Mouse (Mus musculus): ENCODE measurements around the gene Exoc6. TPM values are rescaled to one million over a fixed set of nuclear protein-coding genes. Genes with fewer than 3 reads are reported as not detected.

Exoc6 gene
- polyA plus RNA-seq, 2 experiments: 5.3 to 8.8 TPM

DNA sequence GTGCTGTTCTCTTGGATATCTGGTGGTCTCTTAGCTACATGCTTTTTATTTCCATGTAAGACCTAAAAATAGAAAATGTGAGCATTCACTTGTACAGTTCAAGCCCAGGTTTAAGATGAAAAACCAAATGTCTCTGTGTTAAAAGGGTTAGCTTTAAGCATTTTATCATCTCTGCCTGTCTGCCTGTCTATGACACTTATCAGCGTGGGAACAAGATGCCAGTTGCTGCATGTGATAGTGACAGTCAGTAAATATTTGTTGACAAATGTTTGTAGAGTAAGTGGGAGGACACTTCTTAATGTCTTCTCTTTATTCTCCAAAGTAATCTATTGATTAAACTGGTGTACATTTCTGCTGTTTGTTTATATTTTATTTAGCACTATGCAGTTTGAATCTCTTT, 12.5 kb upstream of the Exoc6 start:
- Histone ChIP-seq H3K9me3 (ENCODE audit: control insufficient read depth, low read length) (no peaks in the 10 kb centered on the region), H3K4me3 (replicated peaks; ENCODE audit: low read length) (no peak overlapping the region), H3K4me2 (replicated peaks; ENCODE audit: low read depth, low read length, severe bottlenecking) (no peak overlapping the region), H3K27me3 (ENCODE audit: control insufficient read depth, insufficient read depth, low read length) (no peaks in the 10 kb centered on the region), H3K4me1 (ENCODE audit: control insufficient read depth, insufficient read depth, low read length) (no peaks in the 10 kb centered on the region), H3K27ac (replicated peaks; ENCODE audit: low read depth, low read length) (no peak overlapping the region), H3K9ac (ENCODE audit: low read depth, low read length, severe bottlenecking) (no peak overlapping the region), H3K36me3 (ENCODE audit: control insufficient read depth, insufficient read depth, low read length) (no peaks in the 10 kb centered on the region)
- TF ChIP-seq POLR2A (IDR thresholded peaks at IDR 0.05; ENCODE audit: borderline replicate concordance, extremely low read depth, insufficient read depth, insufficient read length): no peak
- no peak for DNase-seq (ENCODE audit: low spot score)
- 81% methylated on average over 1 of the region's 1 CpGs for WGBS
- ATAC-seq (ENCODE audit: low FRiP score, low read depth): no peak

DNA sequence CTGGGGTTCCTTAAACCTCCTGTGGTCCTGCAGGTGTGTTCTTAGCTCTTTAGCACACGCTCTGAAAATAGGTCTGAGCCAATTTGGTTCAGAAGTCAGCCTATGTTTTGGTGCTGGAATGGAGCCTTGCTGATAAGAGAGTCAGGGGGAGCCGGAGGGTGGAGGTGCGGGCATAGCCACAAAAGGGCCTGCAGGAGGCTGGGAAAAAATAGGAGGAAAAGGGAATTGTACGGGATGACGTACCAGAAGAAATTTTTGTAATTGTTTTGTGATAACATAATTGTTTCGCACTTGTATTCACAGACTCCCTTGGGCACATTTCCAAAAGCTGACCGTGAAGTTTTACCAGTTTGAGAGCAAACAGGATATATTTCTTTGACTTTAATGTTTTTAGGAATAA, 10.0 kb upstream of the Exoc6 start:
- H3K9me3 ChIP-seq (ENCODE audit: control insufficient read depth, low read length): no peaks in the 10 kb centered on the region
- H3K27me3 ChIP-seq (ENCODE audit: control insufficient read depth, insufficient read depth, low read length): no peaks in the 10 kb centered on the region
- no peak overlapping the region for H3K4me3 ChIP-seq (replicated peaks; ENCODE audit: low read length)
- TF ChIP-seq POLR2A (IDR thresholded peaks at IDR 0.05; ENCODE audit: borderline replicate concordance, extremely low read depth, insufficient read depth, insufficient read length): no peak
- H3K36me3 ChIP-seq (ENCODE audit: control insufficient read depth, insufficient read depth, low read length): no peaks in the 10 kb centered on the region
- no peak for DNase-seq (ENCODE audit: low spot score)
- no peak overlapping the region for H3K27ac ChIP-seq (replicated peaks; ENCODE audit: low read depth, low read length)
- H3K4me1 ChIP-seq (ENCODE audit: control insufficient read depth, insufficient read depth, low read length): no peaks in the 10 kb centered on the region
- H3K4me2 ChIP-seq (replicated peaks; ENCODE audit: low read depth, low read length, severe bottlenecking): no peak overlapping the region
- no peak for ATAC-seq (ENCODE audit: low FRiP score, low read depth)
- 61% methylated on average over 7 of the region's 7 CpGs for WGBS
- no peak overlapping the region for H3K9ac ChIP-seq (ENCODE audit: low read depth, low read length, severe bottlenecking)

GRCm38 (mm10) chr19:37543537-37544326, 6.5 kb upstream of the Exoc6 start:
- Histone ChIP-seq H3K9ac (ENCODE audit: low read depth, low read length, severe bottlenecking) (no peak overlapping the region), H3K9me3 (ENCODE audit: control insufficient read depth, low read length) (no peaks in the 10 kb centered on the region), H3K36me3 (ENCODE audit: control insufficient read depth, insufficient read depth, low read length) (no peaks in the 10 kb centered on the region), H3K27me3 (ENCODE audit: control insufficient read depth, insufficient read depth, low read length) (peaks cover 4% of the 10 kb centered on the region; the same call in 1 of the 2 replicates), H3K4me2 (replicated peaks; ENCODE audit: low read depth, low read length, severe bottlenecking) (no peak overlapping the region), H3K27ac (replicated peaks; ENCODE audit: low read depth, low read length) (no peak overlapping the region), H3K4me1 (ENCODE audit: control insufficient read depth, insufficient read depth, low read length) (no peaks in the 10 kb centered on the region), H3K4me3 (replicated peaks; ENCODE audit: low read length) (no peak overlapping the region)
- DNase-seq (ENCODE audit: low spot score) (no peak), ATAC-seq (ENCODE audit: low FRiP score, low read depth) (no peak)
- WGBS: 59% methylated on average over 13 of the region's 13 CpGs
- no peak for TF ChIP-seq POLR2A (IDR thresholded peaks at IDR 0.05; ENCODE audit: borderline replicate concordance, extremely low read depth, insufficient read depth, insufficient read length)

GRCm38 (mm10) chr19:37544476-37544875, 5.7 kb upstream of the Exoc6 start:
- DNase-seq (ENCODE audit: low spot score): no peak
- H3K27ac ChIP-seq (replicated peaks; ENCODE audit: low read depth, low read length): no peak overlapping the region
- H3K27me3 ChIP-seq (ENCODE audit: control insufficient read depth, insufficient read depth, low read length): peaks cover 4% of the 10 kb centered on the region; the same call in 1 of the 2 replicates
- no peak overlapping the region for H3K4me3 ChIP-seq (replicated peaks; ENCODE audit: low read length)
- H3K9me3 ChIP-seq (ENCODE audit: control insufficient read depth, low read length): no peaks in the 10 kb centered on the region
- H3K9ac ChIP-seq (ENCODE audit: low read depth, low read length, severe bottlenecking): no peak overlapping the region
- 93% methylated on average over 9 of the region's 9 CpGs for WGBS
- no peak for TF ChIP-seq POLR2A (IDR thresholded peaks at IDR 0.05; ENCODE audit: borderline replicate concordance, extremely low read depth, insufficient read depth, insufficient read length)
- no peak overlapping the region for H3K4me2 ChIP-seq (replicated peaks; ENCODE audit: low read depth, low read length, severe bottlenecking)
- H3K36me3 ChIP-seq (ENCODE audit: control insufficient read depth, insufficient read depth, low read length): no peaks in the 10 kb centered on the region
- no peak for ATAC-seq (ENCODE audit: low FRiP score, low read depth)
- H3K4me1 ChIP-seq (ENCODE audit: control insufficient read depth, insufficient read depth, low read length): no peaks in the 10 kb centered on the region

DNA sequence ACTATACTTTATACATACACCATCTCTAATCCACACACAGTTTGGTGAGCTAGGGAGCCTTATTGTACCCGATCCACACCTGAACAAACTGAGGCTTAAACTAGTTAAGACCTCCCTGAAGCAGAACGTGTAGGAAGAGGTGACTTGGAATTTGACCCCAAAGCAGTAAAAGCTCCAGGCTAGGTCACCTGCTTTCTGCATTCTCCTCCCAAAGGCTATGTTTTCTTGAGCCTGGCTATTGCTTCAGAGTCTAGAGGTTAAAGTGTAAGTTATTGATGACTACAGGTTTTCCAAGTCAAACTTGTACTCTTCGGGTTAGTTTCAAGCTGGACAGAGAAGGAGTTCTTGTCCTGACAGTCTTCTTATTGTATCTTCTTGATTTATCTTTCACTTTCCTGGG, 5.0 kb upstream of the Exoc6 start:
- Histone ChIP-seq H3K4me2 (replicated peaks; ENCODE audit: low read depth, low read length, severe bottlenecking) (no peak overlapping the region), H3K27ac (replicated peaks; ENCODE audit: low read depth, low read length) (no peak overlapping the region), H3K36me3 (ENCODE audit: control insufficient read depth, insufficient read depth, low read length) (no peaks in the 10 kb centered on the region), H3K4me3 (replicated peaks; ENCODE audit: low read length) (no peak overlapping the region), H3K27me3 (ENCODE audit: control insufficient read depth, insufficient read depth, low read length) (peaks cover 4% of the 10 kb centered on the region; the same call in 1 of the 2 replicates), H3K9ac (ENCODE audit: low read depth, low read length, severe bottlenecking) (no peak overlapping the region), H3K9me3 (ENCODE audit: control insufficient read depth, low read length) (no peaks in the 10 kb centered on the region), H3K4me1 (ENCODE audit: control insufficient read depth, insufficient read depth, low read length) (no peaks in the 10 kb centered on the region)
- WGBS: 54% methylated on average over 3 of the region's 3 CpGs
- DNase-seq (ENCODE audit: low spot score) (no peak), ATAC-seq (ENCODE audit: low FRiP score, low read depth) (no peak)
- no peak for TF ChIP-seq POLR2A (IDR thresholded peaks at IDR 0.05; ENCODE audit: borderline replicate concordance, extremely low read depth, insufficient read depth, insufficient read length)

Measured in limb, embryonic 14.5 days (tissue).